Mouse (Mus musculus): Measurements from ENCODE around the gene Spats2l. TPM values are rescaled to one million over a fixed set of nuclear protein-coding genes. Genes with fewer than 3 reads are reported as not detected.

Gene Spats2l
- total RNA-seq, 2 experiments from 2014 or later = 14.8 to 18.2 TPM

DNA sequence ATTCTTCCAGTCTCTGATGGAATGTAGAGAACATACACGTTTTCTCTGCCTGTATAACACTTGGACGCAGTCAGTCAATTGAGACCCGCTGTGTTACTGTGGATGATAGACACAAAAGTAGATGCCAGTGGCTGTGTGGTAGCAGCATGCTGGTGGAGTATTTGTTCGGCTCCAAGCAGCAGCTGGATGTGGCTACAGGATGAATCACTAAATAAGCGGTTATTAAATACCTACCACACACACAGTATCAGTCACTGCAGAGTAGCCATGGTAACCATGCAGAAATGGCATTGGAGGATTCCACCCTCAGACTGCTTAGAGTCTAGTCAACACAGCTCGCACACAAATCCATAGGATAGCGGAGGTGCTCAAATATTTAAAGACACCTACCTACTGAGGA lies 100.0 kb downstream of the Spats2l start:
- no peak for DNase-seq
- intact Hi-C loops (cut with DNase I; ENCODE audit: low total_unique reads) = no loop called here

DNA sequence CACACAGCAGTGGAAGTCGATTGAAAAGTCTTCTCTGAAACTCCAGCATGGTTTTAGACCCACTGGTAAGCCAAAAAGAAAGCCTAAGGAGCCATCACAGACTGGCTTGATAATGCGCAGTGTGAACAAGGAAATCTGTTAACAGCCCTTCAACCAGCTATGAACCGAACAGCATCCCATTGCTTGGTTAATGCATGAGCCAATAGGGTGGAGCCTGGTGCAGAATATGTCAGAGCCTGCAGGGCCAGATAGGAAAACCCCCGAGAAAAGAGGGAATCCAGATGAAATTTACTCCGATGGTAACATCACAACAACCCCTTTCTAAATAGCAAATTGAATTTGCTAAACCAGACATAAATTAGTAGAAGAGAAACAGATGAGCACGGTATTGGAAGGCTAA lies 101.1 kb downstream of the Spats2l start:
- intact Hi-C loops (cut with DNase I; ENCODE audit: low total_unique reads) = no loop called here

DNA sequence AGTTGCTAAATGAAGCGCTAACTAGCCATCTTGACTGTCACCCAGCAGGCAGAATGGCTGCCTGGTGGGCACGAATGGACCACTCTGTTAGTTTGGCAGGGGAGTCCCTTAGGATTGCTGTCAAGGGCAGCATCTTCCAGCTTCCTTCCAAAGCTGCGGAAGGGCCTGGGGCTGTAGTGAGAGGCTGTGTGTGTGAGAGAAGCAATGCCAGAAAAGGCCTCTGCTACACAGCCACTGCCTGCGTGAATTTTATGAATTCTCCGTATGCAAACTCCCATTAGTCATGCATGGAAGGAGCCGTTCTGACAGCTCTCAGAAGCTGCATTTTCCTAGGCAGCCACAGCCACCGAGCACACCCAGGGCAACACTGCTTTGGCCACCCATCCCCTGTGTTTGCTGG lies 101.5 kb downstream of the Spats2l start:
- intact Hi-C loops (cut with DNase I; ENCODE audit: low total_unique reads) = no loop called here
- no peak for DNase-seq

More for the DNA sequence above, 101.1 kb downstream of the Spats2l start:
- no peak for DNase-seq

DNA sequence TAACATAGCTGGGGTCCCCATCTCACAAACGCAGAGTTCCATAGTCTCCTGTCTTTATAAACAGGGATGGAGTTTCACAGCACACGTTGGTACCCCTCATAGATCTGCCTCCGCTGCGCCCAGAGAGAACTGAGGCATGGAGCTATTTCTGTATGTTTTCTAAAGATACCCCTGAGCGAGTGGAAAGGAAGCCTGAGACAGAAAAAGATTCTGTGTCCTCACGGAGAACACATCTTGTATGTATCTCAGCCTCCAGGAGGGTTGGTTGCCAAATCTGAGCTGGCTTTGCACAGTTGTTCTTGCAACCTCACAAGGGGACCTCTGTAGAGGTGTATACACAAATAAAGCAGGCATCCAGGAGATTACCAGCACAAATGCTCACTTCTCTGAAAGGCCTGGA lies 105.0 kb downstream of the Spats2l start:
- no peak for DNase-seq
- intact Hi-C loops (cut with DNase I; ENCODE audit: low total_unique reads) = no loop called here

DNA sequence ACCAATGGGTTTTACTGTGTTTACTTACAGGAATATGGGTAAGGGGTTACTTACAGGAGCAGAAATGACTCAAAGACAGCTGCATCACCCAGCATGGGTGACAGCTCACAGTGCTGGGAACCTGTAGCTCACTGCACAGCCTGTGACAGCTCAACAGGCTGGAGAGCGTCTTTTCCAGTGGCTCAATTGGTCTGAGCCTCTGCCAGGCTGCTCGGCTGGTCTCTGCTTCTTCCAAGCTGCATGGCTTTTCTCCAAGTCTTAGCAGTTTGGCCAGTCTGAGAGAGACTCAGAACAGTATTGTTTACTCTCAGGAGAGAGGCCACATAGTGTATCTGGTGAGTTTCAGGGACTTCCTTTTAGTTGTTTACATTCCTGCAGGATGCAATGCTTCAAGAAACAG lies 110.9 kb downstream of the Spats2l start:
- intact Hi-C loops (cut with DNase I; ENCODE audit: low total_unique reads) = loop anchor here (10.0 kb wide), 1 partner anchor 70 kb away; no protein-coding TSS in a partner anchor
- peak; percentile 22 for DNase-seq

DNA sequence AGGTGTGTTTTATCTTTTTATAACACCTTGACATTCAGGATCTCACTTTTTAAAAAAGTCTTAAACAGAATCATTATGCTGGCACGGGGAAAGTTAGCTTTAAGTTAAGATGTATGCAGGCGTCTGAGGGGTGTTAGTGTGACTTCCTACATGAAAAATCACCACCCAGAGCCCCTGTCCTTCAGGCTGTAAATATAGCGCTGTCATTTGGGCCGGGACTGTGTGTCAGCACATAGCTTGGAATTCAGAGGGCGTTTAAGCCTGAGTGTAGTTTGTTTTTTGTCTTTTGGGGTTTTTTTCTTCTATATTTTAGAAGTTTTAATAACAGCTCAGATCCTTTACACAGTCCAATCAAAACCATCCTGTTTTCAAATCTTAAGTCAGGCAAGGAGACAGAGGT lies 115.8 kb downstream of the Spats2l start:
- intact Hi-C loops (cut with DNase I; ENCODE audit: low total_unique reads) = loop anchor here (10.0 kb wide), 1 partner anchor 75 kb away; no protein-coding TSS in a partner anchor
- DNase-seq = no peak

DNA sequence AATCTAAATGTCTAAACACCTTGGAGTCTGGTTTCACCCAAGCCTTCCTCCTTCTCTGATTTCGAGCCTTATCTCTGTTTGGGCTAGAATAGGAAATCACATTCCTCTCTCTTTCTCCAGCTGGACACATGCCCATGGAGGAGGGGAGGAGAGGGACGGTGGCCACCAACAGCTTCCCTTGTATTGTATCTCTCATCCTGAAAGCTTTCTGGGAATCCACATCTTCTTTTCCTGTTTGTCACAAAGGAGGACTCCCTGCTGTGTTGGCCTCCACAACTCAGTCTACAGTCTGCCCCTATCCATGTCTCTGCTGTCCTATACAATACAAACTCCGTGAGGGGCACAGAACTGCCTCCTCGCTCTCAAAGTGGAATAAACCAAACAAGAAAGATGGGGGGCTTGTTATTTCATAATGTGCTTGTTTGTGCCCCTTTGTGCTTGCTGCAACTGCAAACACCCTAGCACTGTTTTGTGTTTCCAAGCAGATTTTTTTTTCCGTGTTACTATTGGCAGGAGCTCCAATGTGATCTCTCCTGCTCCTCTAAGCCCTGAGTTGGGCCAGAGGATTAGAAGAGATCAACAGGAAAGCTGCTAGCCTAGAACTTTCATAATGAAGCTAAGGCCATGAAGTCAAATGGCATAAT lies 116.4 kb downstream of the Spats2l start:
- intact Hi-C loops (cut with DNase I; ENCODE audit: low total_unique reads) = no loop called here
- no peak for DNase-seq

DNA sequence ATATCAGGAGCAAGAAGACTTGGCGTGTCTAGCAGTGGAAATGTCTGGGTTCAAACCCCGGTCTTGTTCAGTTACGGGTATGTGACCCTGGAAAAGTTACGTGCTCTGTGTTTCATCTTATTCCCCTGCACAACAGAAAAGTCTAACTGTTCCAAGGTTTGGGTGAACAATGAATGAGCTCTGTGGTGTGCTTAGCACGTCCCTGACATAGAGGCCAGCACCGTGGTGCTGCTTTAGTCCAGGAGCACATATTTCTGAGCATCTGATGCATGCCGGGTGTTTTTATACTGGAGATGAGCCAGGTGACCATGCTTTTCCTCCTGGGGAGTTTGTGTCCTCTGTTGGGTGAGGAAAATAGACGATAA lies 116.9 kb downstream of the Spats2l start:
- intact Hi-C loops (cut with DNase I; ENCODE audit: low total_unique reads) = no loop called here
- no peak for DNase-seq

DNA sequence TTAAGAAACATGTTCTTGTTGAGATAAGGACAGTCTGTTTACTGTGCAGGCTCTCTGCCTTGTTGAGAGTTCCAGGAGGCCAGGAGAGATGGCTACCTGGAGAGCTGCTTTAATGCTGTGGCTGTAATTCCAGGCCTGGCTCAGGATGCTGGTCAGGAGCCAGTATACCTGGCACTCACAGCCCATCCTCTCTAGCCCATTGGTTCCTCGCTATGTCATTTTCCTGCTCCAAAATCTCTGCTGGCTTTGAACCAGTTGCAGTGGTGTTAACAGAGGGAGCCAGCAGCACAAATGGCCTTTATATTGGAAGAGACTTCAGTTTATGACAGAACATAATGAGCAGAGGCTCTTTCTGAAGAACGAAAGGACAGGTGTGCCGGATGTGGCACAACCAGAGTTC lies 127.5 kb downstream of the Spats2l start:
- no peak for DNase-seq
- intact Hi-C loops (cut with DNase I; ENCODE audit: low total_unique reads) = no loop called here

DNA sequence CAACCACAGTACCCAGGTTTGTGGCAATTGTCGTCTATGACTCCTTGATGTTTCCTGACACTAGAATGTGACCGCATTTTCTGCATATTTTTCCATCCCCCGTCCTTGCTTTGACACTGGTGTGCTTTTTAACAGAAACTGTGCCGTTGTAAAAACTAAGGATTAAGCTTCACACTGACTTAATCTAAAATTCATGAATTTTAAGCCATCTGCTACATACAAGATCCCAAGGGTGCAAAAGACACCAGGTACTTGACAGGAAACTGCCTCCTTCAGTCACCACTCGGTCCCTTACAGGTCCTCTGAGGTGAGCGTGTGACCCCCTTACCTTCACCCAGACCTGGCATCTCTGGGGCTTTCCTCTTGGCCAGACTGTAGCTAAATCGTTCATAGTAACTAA lies 129.8 kb downstream of the Spats2l start:
- intact Hi-C loops (cut with DNase I; ENCODE audit: low total_unique reads) = no loop called here

DNA sequence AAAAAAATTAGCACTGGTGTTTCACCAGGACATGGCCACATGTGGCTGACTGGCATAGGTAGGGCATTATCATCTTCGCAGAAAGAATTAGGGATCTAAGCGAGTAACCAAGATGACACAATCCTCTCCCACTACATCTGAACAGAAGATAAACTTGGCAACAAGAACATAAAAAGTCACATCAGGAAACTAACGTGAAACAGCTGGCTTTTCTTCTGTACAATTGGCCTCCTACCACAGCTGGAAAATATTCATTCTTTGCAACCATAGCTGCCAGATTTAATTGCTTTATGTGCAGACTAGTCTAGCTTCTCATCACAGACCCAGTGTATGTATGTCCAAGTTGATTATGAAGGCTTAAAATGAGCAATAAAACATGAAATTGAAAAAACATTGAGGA lies 131.9 kb downstream of the Spats2l start:
- intact Hi-C loops (cut with DNase I; ENCODE audit: low total_unique reads) = no loop called here

More for the DNA sequence above, 129.8 kb downstream of the Spats2l start:
- DNase-seq = no peak

DNA sequence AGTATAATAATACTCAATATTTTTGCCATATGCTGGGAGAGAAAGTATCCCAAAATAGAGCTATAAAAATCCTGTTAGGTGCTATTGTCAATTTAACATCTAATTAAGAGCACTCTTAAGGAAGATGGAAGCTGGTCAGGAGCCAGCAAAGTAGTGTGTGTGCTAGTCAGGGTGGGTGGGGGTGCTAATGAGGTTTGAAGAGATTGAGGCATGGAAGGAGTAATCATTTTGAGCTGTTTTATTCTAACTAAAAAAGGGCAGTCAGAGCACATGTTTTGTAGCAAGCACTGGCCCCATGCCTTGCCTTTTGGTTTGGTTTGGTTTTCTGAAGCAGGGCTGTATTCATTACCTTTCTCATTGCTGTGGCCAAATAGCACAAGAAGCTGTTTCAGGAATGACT lies 132.3 kb downstream of the Spats2l start:
- intact Hi-C loops (cut with DNase I; ENCODE audit: low total_unique reads) = no loop called here

More for the DNA sequence above, 131.9 kb downstream of the Spats2l start:
- no peak for DNase-seq

DNA sequence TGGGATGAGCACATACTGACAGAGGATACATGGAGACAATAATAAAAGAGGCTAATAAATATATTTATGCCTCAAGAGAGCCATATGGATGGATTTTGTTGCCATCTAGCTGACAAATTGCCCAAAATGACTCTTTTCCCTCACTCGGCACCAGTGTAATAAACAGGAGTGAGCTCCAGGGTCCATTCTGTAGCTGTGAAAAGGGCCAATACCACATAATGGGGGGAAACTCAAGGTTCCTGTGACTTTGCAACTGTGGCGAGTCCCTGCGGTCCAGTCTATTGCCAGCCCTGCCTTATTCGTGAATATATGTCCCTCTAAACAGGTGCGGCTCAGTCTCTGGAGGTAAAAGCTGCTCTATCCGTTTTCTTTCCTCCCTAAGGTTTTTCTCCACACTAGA lies 137.6 kb downstream of the Spats2l start:
- DNase-seq = no peak

More for the DNA sequence above, 132.3 kb downstream of the Spats2l start:
- no peak for DNase-seq

DNA sequence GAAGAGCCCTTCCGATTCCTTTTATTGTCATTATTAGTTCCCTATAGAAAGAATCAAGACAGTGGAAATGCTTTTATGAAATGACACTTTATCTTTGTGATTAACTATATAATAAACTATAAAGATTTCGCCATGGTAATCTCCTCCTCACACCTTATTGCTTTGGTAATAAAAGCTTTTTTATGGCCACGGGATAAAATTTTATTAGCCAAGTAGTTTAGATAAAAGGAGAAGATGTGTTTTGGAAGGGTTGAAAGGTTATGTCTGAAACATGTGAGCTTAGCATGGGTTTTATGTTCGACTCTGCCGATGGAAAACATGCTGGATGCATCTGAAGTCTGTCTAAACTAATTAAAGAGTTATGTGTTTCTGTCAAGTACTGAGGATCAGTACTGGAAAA lies 143.4 kb downstream of the Spats2l start:
- intact Hi-C loops (cut with DNase I; ENCODE audit: low total_unique reads) = no loop called here
- DNase-seq = no peak

More for the DNA sequence above, 137.6 kb downstream of the Spats2l start:
- intact Hi-C loops (cut with DNase I; ENCODE audit: low total_unique reads) = no loop called here

DNA sequence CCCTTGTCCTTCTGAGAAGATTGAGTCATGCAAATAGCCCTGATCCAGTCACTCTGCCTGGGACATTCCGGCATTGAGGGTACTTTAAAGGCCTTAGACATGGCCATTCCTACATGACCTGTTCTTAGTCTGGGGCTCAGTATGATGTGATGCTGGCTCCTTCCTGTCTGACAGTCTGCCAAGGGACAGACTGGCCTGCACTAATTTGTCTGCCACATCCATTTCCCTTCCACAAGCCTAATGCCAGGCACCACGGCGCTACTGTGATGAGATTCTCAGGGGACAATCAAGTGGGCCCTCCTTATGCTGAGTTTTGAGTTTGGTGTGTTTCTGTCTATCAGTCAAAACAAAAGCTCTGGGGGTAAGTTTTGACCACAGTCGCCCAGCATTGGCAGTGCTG lies 144.6 kb downstream of the Spats2l start:
- DNase-seq = no peak
- intact Hi-C loops (cut with DNase I; ENCODE audit: low total_unique reads) = no loop called here

DNA sequence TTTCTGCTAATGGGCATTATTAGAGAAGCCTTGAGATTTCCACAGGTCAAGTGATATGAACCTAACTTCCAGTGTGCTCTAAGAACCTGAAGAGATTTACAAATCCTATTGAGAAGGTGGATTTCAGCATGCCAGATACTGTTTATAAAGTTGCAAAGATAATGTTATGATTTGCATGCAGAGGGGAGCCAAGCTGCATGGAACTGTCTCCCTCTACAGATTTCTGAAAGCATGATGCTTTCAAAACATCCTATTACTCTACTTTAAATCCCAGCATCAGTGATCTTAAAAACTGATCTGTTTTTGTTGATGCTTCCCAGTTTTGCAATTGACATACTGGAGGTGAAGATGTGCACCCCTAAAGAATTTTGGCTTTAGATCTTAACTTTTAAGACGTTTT lies 160.3 kb downstream of the Spats2l start:
- DNase-seq = no peak

DNA sequence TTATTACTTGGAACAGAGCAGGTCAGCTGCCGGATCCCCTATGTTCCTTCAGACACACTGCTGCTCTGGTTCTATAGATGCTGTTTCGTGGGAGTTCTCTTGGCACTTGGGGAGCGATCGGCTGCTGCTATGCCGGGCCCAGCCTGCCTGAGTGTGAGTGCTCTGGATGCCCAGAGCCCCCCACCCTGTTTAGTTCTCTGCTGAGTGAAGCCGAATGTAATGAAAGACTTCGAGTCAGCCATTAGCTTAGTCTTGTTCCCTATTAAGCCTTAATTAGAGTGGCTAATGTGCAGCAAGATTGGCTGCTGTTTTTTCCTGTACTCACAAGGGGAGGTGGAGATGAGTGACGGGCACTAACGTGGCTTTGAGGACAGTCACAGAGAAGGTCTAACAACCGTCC lies 166.7 kb downstream of the Spats2l start:
- no peak for DNase-seq
- intact Hi-C loops (cut with DNase I; ENCODE audit: low total_unique reads) = no loop called here

More for the DNA sequence above, 160.3 kb downstream of the Spats2l start:
- intact Hi-C loops (cut with DNase I; ENCODE audit: low total_unique reads) = no loop called here

DNA sequence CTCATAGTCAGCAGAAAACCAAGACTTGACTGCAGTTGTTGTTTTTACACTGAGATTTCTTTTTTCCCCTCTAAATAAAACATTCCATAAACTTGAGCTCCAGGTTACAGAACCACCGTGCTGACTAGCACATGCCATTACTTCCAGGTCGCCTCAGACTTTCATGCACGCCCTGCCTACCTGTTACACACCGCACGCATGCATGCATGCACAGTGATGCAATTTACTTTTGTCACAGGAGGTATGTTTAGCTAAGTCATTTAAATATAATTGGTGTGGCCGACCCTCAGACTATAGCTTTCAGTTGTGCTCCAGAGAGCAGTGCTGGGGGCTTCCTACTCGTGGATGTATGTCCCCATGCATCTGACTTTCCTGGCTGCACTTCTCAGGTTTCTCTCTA lies 167.1 kb downstream of the Spats2l start:
- intact Hi-C loops (cut with DNase I; ENCODE audit: low total_unique reads) = no loop called here

DNA sequence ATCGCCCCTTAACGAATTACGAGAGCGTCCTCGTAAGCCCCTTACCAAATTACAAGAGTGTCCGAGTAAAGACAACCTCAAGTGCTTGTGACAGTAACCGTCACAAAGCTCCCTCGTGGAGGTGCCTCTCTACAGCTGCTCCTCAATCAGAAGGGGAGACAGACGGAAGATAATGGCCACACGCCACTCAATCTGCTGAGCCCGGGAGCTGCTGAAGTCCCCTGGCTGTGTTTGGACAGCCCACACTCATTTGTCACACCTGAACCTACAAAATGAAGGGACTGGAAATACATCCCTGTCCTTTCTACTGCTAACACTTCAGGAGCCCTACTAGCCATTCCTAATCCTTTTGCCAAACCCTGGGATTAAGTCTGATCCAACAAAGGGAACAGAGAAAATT lies 167.8 kb downstream of the Spats2l start:
- intact Hi-C loops (cut with DNase I; ENCODE audit: low total_unique reads) = no loop called here
- DNase-seq = no peak

More for the DNA sequence above, 167.1 kb downstream of the Spats2l start:
- DNase-seq = no peak

DNA sequence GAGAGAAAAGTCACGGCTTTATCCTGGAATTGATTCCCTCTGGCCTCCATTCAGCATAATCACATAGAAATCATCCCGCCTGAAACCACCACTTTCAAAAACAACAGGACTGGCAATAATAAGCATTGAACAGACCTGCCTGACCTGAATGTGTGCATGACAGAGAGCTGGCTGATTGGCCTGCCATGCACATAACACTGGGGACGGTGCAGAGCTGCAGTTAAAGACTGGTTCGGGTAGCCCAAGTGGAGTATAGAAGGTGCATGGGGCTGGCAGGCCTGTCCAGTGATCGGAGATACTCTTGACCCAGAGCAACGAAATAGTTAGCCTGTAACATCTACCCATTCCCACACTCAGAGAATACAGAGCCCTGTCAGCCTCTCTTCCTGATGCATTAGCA lies 168.3 kb downstream of the Spats2l start:
- DNase-seq = no peak
- intact Hi-C loops (cut with DNase I; ENCODE audit: low total_unique reads) = no loop called here

DNA sequence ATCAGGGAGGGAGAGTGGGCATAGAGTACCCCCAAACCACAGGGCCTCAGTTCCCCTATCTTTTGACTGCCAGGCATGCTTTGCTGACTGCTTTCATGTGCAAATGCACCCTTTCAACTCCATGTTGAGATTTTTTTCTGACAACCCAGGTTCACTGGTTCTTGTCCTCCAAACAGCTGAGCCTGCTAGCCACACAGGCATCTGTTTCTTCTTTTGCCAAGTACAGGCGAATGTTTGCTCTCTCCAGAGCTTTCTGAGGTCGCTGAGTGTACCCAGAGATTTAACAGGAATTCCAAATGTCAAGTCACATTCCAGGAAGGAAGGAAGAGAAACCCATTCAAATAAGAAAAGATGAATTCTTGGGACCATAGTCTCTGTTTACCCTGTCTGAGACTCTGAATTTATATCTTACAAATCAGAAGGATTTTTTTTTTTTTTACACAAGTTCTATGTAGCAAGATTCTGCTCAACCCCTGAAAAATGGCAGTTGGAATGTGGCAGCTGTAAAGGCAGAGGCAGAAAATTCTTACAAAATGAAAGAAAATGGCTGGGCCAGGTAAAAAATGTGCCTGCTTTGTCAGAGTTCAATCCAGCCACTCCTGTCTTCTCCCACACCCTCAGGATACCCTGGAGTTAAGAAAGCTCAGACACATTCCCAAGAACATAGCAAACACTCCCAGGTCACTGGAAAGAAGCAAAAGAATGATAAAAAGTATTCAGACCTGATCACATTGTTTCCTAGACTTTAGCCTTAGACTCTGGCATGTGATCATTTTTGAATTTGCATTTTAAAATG lies 173.8 kb downstream of the Spats2l start:
- no peak for DNase-seq
- intact Hi-C loops (cut with DNase I; ENCODE audit: low total_unique reads) = loop anchor here (5.0 kb wide), 1 partner anchor 520 kb away; no protein-coding TSS in a partner anchor
